Mouse (Mus musculus): ENCODE data around the gene Sspo. TPM values are rescaled to one million over a fixed set of nuclear protein-coding genes. Genes with fewer than 3 reads are reported as not detected.

The Sspo gene
- polyA plus RNA-seq, 1 experiment from 2014 or later, result 0.20 TPM

GRCm38 (mm10) chr6:48529261-48529660, 81.2 kb downstream of the Sspo start:
- Histone ChIP-seq H3K36me3 (replicated peaks; ENCODE audit: control insufficient read depth, insufficient read depth) (peaks cover 27% of the 10 kb centered on the region), H3K27ac (no peak overlapping the region), H3K9me3 (ENCODE audit: control insufficient read depth, low read length) (no peaks in the 10 kb centered on the region), H3K27me3 (ENCODE audit: control insufficient read depth, insufficient read depth, low read length) (no peaks in the 10 kb centered on the region), H3K4me3 (replicated peaks; ENCODE audit: low read length) (no peak overlapping the region), H3K4me1 (replicated peaks; ENCODE audit: control insufficient read depth, insufficient read depth, low read length) (no peaks in the 10 kb centered on the region), H3K9ac (no peak overlapping the region), H3K4me2 (replicated peaks) (no peak overlapping the region)
- ATAC-seq (ENCODE audit: low FRiP score) (no peak), DNase-seq (ENCODE audit: low spot score) (no peak)
- 82% methylated on average over 14 of the region's 14 CpGs for WGBS

GRCm38 (mm10) chr6:48529871-48530440, 81.9 kb downstream of the Sspo start:
- WGBS, result 84% methylated on average over 16 of the region's 16 CpGs
- Histone ChIP-seq H3K27ac (no peak overlapping the region), H3K36me3 (replicated peaks; ENCODE audit: control insufficient read depth, insufficient read depth) (peaks cover 27% of the 10 kb centered on the region), H3K27me3 (ENCODE audit: control insufficient read depth, insufficient read depth, low read length) (no peaks in the 10 kb centered on the region), H3K9me3 (ENCODE audit: control insufficient read depth, low read length) (no peaks in the 10 kb centered on the region), H3K9ac (no peak overlapping the region), H3K4me1 (replicated peaks; ENCODE audit: control insufficient read depth, insufficient read depth, low read length) (no peaks in the 10 kb centered on the region), H3K4me2 (replicated peaks) (no peak overlapping the region), H3K4me3 (replicated peaks; ENCODE audit: low read length) (no peak overlapping the region)
- DNase-seq (ENCODE audit: low spot score) (no peak), ATAC-seq (ENCODE audit: low FRiP score) (no peak)

GRCm38 (mm10) chr6:48530862-48531261, 82.8 kb downstream of the Sspo start:
- Histone ChIP-seq H3K4me1 (replicated peaks; ENCODE audit: control insufficient read depth, insufficient read depth, low read length) (no peaks in the 10 kb centered on the region), H3K4me3 (replicated peaks; ENCODE audit: low read length) (no peak overlapping the region), H3K4me2 (replicated peaks) (no peak overlapping the region), H3K27me3 (ENCODE audit: control insufficient read depth, insufficient read depth, low read length) (no peaks in the 10 kb centered on the region), H3K9ac (no peak overlapping the region), H3K27ac (no peak overlapping the region), H3K9me3 (ENCODE audit: control insufficient read depth, low read length) (no peaks in the 10 kb centered on the region), H3K36me3 (replicated peaks; ENCODE audit: control insufficient read depth, insufficient read depth) (peaks cover 22% of the 10 kb centered on the region; the same call in 1 of the 2 replicates)
- ATAC-seq (ENCODE audit: low FRiP score), result no peak
- DNase-seq (ENCODE audit: low spot score), result no peak
- WGBS, result 80% methylated on average over 2 of the region's 2 CpGs

GRCm38 (mm10) chr6:48533475-48533874, 85.4 kb downstream of the Sspo start:
- DNase-seq (ENCODE audit: low spot score) (no peak), ATAC-seq (ENCODE audit: low FRiP score) (no peak)
- H3K4me3 ChIP-seq (replicated peaks; ENCODE audit: low read length), result no peak overlapping the region
- no peaks in the 10 kb centered on the region for H3K9me3 ChIP-seq (ENCODE audit: control insufficient read depth, low read length)
- peaks cover 16% of the 10 kb centered on the region; the same call in 1 of the 2 replicates for H3K36me3 ChIP-seq (replicated peaks; ENCODE audit: control insufficient read depth, insufficient read depth)
- no peak overlapping the region for H3K9ac ChIP-seq
- no peak overlapping the region for H3K27ac ChIP-seq
- no peak overlapping the region for H3K4me2 ChIP-seq (replicated peaks)
- no peaks in the 10 kb centered on the region for H3K27me3 ChIP-seq (ENCODE audit: control insufficient read depth, insufficient read depth, low read length)
- peaks cover 16% of the 10 kb centered on the region for H3K4me1 ChIP-seq (replicated peaks; ENCODE audit: control insufficient read depth, insufficient read depth, low read length)
- WGBS, result 78% methylated on average over 2 of the region's 2 CpGs

- ATAC-seq (ENCODE audit: low FRiP score) (no peak), DNase-seq (ENCODE audit: low spot score) (no peak)
- Histone ChIP-seq H3K4me3 (replicated peaks; ENCODE audit: low read length) (no peak overlapping the region), H3K27me3 (ENCODE audit: control insufficient read depth, insufficient read depth, low read length) (no peaks in the 10 kb centered on the region), H3K9me3 (ENCODE audit: control insufficient read depth, low read length) (no peaks in the 10 kb centered on the region), H3K4me2 (replicated peaks) (no peak overlapping the region), H3K4me1 (replicated peaks; ENCODE audit: control insufficient read depth, insufficient read depth, low read length) (peaks cover 27% of the 10 kb centered on the region), H3K27ac (no peak overlapping the region), H3K36me3 (replicated peaks; ENCODE audit: control insufficient read depth, insufficient read depth) (peaks cover 14% of the 10 kb centered on the region), H3K9ac (no peak overlapping the region)
- WGBS, result 85% methylated on average over 8 of the region's 8 CpGs
Observed at GRCm38 (mm10) chr6:48534913-48535312, 86.9 kb downstream of the Sspo start.

- DNase-seq (ENCODE audit: low spot score), result no peak
- Histone ChIP-seq H3K4me2 (replicated peaks) (no peak overlapping the region; the same call in 1 of the 2 replicates), H3K27ac (no peak overlapping the region), H3K4me3 (replicated peaks; ENCODE audit: low read length) (no peak overlapping the region), H3K4me1 (replicated peaks; ENCODE audit: control insufficient read depth, insufficient read depth, low read length) (peaks cover 28% of the 10 kb centered on the region), H3K9me3 (ENCODE audit: control insufficient read depth, low read length) (no peaks in the 10 kb centered on the region), H3K27me3 (ENCODE audit: control insufficient read depth, insufficient read depth, low read length) (no peaks in the 10 kb centered on the region), H3K36me3 (replicated peaks; ENCODE audit: control insufficient read depth, insufficient read depth) (peaks cover 26% of the 10 kb centered on the region), H3K9ac (0 out of 2 replicates have a peak overlapping the region, but pooled peaks have one; percentile 99)
- WGBS, result 65% methylated on average over 4 of the region's 4 CpGs
- no peak for ATAC-seq (ENCODE audit: low FRiP score)
Observed at GRCm38 (mm10) chr6:48536091-48536490, 88.1 kb downstream of the Sspo start.

- peak within 1 kb of the TSS; percentile 87 for H3K27ac ChIP-seq
- peak within 1 kb of the TSS; percentile 99 for H3K9ac ChIP-seq
- H3K9me3 ChIP-seq (ENCODE audit: control insufficient read depth, low read length), result no peaks in the 10 kb centered on the region
- H3K4me3 ChIP-seq (replicated peaks; ENCODE audit: low read length), result peak within 1 kb of the TSS; percentile 87
- peaks cover 33% of the 10 kb centered on the region for H3K36me3 ChIP-seq (replicated peaks; ENCODE audit: control insufficient read depth, insufficient read depth)
- peak within 1 kb of the TSS; percentile 97 for H3K4me2 ChIP-seq (replicated peaks)
- 4% methylated on average over 38 of the region's 38 CpGs for WGBS
- DNase-seq (ENCODE audit: low spot score), result peak; percentile 98
- H3K4me1 ChIP-seq (replicated peaks; ENCODE audit: control insufficient read depth, insufficient read depth, low read length), result peaks cover 28% of the 10 kb centered on the region
- H3K27me3 ChIP-seq (ENCODE audit: control insufficient read depth, insufficient read depth, low read length), result no peaks in the 10 kb centered on the region
- peak; percentile 96 for ATAC-seq (ENCODE audit: low FRiP score)
Observed at GRCm38 (mm10) chr6:48537105-48537954, 89.3 kb downstream of the Sspo start, which contains the start of gene Atp6v0e2. Gene Atp6v0e2 (plus strand): TSS chr6:48537615.

GRCm38 (mm10) chr6:48538841-48539737, 91.1 kb downstream of the Sspo start:
- Histone ChIP-seq H3K4me3 (replicated peaks; ENCODE audit: low read length) (peak overlapping the region; percentile 87; the same call in 1 of the 2 replicates), H3K4me1 (replicated peaks; ENCODE audit: control insufficient read depth, insufficient read depth, low read length) (peaks cover 28% of the 10 kb centered on the region), H3K27ac (no peak overlapping the region), H3K4me2 (replicated peaks) (peak overlapping the region; percentile 97), H3K9ac (peak overlapping the region; percentile 99), H3K27me3 (ENCODE audit: control insufficient read depth, insufficient read depth, low read length) (no peaks in the 10 kb centered on the region), H3K36me3 (replicated peaks; ENCODE audit: control insufficient read depth, insufficient read depth) (peaks cover 33% of the 10 kb centered on the region), H3K9me3 (ENCODE audit: control insufficient read depth, low read length) (no peaks in the 10 kb centered on the region)
- WGBS, result 72% methylated on average over 5 of the region's 5 CpGs
- ATAC-seq (ENCODE audit: low FRiP score) (no peak), DNase-seq (ENCODE audit: low spot score) (peak; percentile 78)

GRCm38 (mm10) chr6:48539860-48540259, 91.8 kb downstream of the Sspo start:
- WGBS, result 81% methylated on average over 5 of the region's 5 CpGs
- H3K27me3 ChIP-seq (ENCODE audit: control insufficient read depth, insufficient read depth, low read length), result no peaks in the 10 kb centered on the region
- H3K9ac ChIP-seq, result no peak overlapping the region
- DNase-seq (ENCODE audit: low spot score) (no peak), ATAC-seq (ENCODE audit: low FRiP score) (no peak)
- H3K27ac ChIP-seq, result no peak overlapping the region
- peaks cover 33% of the 10 kb centered on the region for H3K36me3 ChIP-seq (replicated peaks; ENCODE audit: control insufficient read depth, insufficient read depth)
- no peak overlapping the region for H3K4me3 ChIP-seq (replicated peaks; ENCODE audit: low read length)
- H3K9me3 ChIP-seq (ENCODE audit: control insufficient read depth, low read length), result no peaks in the 10 kb centered on the region
- peaks cover 28% of the 10 kb centered on the region for H3K4me1 ChIP-seq (replicated peaks; ENCODE audit: control insufficient read depth, insufficient read depth, low read length)
- no peak overlapping the region for H3K4me2 ChIP-seq (replicated peaks)
